Mouse (Mus musculus) stomach, embryonic 15.5 days (tissue): ENCODE measurements around the gene Zfp410. TPM values are rescaled to one million over a fixed set of nuclear protein-coding genes. Genes with fewer than 3 reads are reported as not detected.

Experiments used
- ATAC-seq: fragments of 200-750 bp; cut with Nextera tagmentation; 2 replicates; pipeline ENCODE4 v1.8.0; 2017; ENCODE audit warnings: low read depth, moderate number of reproducible peaks, moderate TSS enrichment; ENCODE audit not compliant: insufficient read depth, low FRiP score
- H3K27ac ChIP-seq: fragments of 300-500 bp; sonication (generic); 2 replicates; pipeline ENCODE4 v1.5.1; 2015; ENCODE audit warnings: mild to moderate bottlenecking, inconsistent platforms
- H3K27me3 ChIP-seq: fragments of 300-500 bp; sonication (generic); replicated peaks from 2 replicates; pipeline ENCODE4 v1.6.1; 2015; ENCODE audit warnings: inconsistent platforms
- H3K36me3 ChIP-seq: fragments of 300-500 bp; sonication (generic); 2 replicates; pipeline ENCODE4 v1.6.1; 2015; ENCODE audit warnings: inconsistent platforms
- H3K4me1 ChIP-seq: fragments of 300-500 bp; sonication (generic); 2 replicates; pipeline ENCODE4 v1.6.1; 2015; ENCODE audit warnings: inconsistent platforms
- H3K4me2 ChIP-seq: fragments of 300-500 bp; sonication (generic); 2 replicates; pipeline ENCODE4 v1.6.1; 2015; ENCODE audit warnings: mild to moderate bottlenecking, inconsistent platforms
- H3K4me3 ChIP-seq: fragments of 300-500 bp; sonication (generic); replicated peaks from 2 replicates; pipeline ENCODE4 v1.5.1; 2015; ENCODE audit warnings: inconsistent platforms
- H3K9ac ChIP-seq: fragments of 300-500 bp; sonication (generic); 2 replicates; pipeline ENCODE4 v1.6.1; 2015; ENCODE audit warnings: inconsistent platforms
- H3K9me3 ChIP-seq: fragments of 300-500 bp; sonication (generic); 2 replicates; pipeline ENCODE4 v1.6.1; 2016; ENCODE audit warnings: inconsistent platforms
- WGBS: fragments of 180-500 bp; shearing (Covaris S2); methylation state at CpG from one replicate; pipeline ENCODE4 v1.1.7; 2015; 5-methylcytosine and 5-hydroxymethylcytosine counted together
- polyA plus RNA-seq: library from polyadenylated mRNA; unstranded; fragments of >200 nt; fragmentation: Nextera tagmentation; extraction: Ambion mirVana; gene quantifications from 2 replicates; pipeline ENCODE4 v1.2.1, GENCODE M21; 2015

Gene Zfp410
- polyA plus RNA-seq: 63.8 and 69.6 TPM in 2 replicates

DNA sequence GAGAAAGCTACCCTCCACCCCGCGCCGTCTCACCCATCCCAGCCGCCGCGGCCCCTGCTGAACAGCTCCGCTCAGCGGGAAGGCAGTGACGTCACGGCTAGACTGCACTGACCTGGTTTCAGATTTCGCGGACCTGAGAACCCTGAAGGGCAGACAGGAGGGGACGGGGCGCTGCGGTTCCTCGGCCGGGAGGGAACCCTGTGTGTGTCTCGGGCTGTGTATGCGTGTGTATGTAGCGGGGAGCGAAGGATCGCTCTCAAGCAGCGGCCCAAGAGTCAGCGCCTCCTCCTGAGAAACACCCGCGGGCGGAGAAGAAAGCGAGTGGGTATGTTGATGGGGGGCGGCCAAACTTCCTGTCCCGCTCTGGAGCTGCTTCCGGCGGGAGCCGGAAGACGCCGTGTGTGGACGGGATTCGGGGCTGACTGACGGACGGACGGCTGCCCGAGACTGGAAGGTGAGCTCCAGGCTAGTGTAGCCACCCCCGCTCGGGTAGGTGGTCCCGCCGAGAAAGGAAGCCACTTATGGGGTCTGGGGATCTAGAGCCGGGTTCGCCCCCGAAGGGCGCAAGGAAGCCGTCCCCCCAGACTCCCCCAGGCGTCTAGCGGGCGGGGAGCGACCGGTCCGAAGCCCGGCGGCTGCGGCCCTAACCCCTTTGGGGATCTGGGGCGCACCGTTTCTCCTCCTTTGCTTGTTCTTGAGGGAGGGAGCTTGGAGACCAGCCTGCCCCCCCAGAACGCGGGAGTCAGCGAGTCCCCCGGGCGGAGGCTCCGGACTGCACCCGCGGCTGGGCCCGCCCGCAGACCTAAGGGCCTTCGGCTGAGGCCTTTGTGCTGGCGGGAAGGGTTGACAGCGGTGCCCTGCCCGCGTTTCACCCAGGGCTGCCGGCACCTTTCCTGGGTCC, at the start of gene Zfp410:
Gene Zfp410 (plus strand): TSS at position 132 of the 901 bp plus-strand sequence.
- no peaks in the 10 kb centered on the region for H3K27me3 ChIP-seq
- H3K9ac ChIP-seq: peak within 1 kb of the TSS; percentile 93
- H3K36me3 ChIP-seq: no peaks in the 10 kb centered on the region
- peak within 1 kb of the TSS; percentile 76 for H3K4me3 ChIP-seq
- peak within 1 kb of the TSS; percentile 67 for H3K4me2 ChIP-seq
- no peaks in the 10 kb centered on the region for H3K9me3 ChIP-seq
- peak within 1 kb of the TSS; percentile 98 for H3K27ac ChIP-seq
- peaks cover 15% of the 10 kb centered on the region for H3K4me1 ChIP-seq
- WGBS: under 1% methylated on average over 76 of the region's 77 CpGs
- peak; percentile 95 for ATAC-seq

GRCm38 (mm10) chr12:84267264-84267663, 49.4 kb upstream of the Zfp410 start:
- ATAC-seq: no peak
- no peak overlapping the region for H3K4me3 ChIP-seq
- no peaks in the 10 kb centered on the region for H3K9me3 ChIP-seq
- 53% methylated on average over 2 of the region's 2 CpGs for WGBS
- no peaks in the 10 kb centered on the region for H3K4me1 ChIP-seq
- H3K27ac ChIP-seq: no peak overlapping the region
- no peaks in the 10 kb centered on the region for H3K27me3 ChIP-seq
- H3K9ac ChIP-seq: no peak overlapping the region
- H3K4me2 ChIP-seq: no peak overlapping the region
- H3K36me3 ChIP-seq: no peaks in the 10 kb centered on the region

DNA sequence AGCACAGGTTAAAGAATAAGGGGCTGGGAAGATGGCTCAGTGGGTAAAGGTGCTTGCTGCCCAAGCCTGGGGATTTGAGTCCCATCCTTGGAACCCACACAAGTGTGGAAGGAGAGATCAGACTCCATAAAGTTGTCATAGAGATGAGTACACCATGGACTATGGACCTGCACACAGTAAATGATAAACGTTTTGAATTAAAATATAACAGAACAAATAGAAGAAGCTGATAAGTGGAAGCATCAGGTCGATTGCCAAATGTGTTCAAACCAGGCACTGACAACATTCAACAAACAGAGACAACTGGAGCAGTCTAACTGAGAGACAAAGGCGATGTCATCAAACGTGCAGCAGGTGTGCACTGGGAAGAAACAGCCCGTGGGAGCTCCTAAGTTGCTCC, 43.3 kb upstream of the Zfp410 start:
- Histone ChIP-seq H3K4me1 (no peaks in the 10 kb centered on the region), H3K4me2 (no peak overlapping the region), H3K27ac (no peak overlapping the region), H3K9ac (no peak overlapping the region), H3K27me3 (no peaks in the 10 kb centered on the region), H3K4me3 (no peak overlapping the region), H3K9me3 (no peaks in the 10 kb centered on the region), H3K36me3 (no peaks in the 10 kb centered on the region)
- no peak for ATAC-seq
- WGBS: 73% methylated on average over 5 of the region's 5 CpGs

- Histone ChIP-seq H3K4me3 (no peak overlapping the region), H3K4me1 (no peaks in the 10 kb centered on the region), H3K36me3 (no peaks in the 10 kb centered on the region), H3K4me2 (no peak overlapping the region), H3K27ac (no peak overlapping the region), H3K9ac (no peak overlapping the region), H3K9me3 (no peaks in the 10 kb centered on the region), H3K27me3 (no peaks in the 10 kb centered on the region)
- WGBS: 91% methylated on average over 9 of the region's 9 CpGs
- ATAC-seq: no peak
Measured at GRCm38 (mm10) chr12:84275288-84275687, 41.4 kb upstream of the Zfp410 start.

- 69% methylated on average over 2 of the region's 2 CpGs for WGBS
- no peaks in the 10 kb centered on the region for H3K27me3 ChIP-seq
- no peak overlapping the region for H3K27ac ChIP-seq
- H3K9ac ChIP-seq: no peak overlapping the region
- H3K36me3 ChIP-seq: no peaks in the 10 kb centered on the region
- no peak for ATAC-seq
- H3K9me3 ChIP-seq: no peaks in the 10 kb centered on the region
- H3K4me1 ChIP-seq: no peaks in the 10 kb centered on the region
- H3K4me3 ChIP-seq: no peak overlapping the region
- no peak overlapping the region for H3K4me2 ChIP-seq
Measured at GRCm38 (mm10) chr12:84276288-84276687, 40.4 kb upstream of the Zfp410 start.

DNA sequence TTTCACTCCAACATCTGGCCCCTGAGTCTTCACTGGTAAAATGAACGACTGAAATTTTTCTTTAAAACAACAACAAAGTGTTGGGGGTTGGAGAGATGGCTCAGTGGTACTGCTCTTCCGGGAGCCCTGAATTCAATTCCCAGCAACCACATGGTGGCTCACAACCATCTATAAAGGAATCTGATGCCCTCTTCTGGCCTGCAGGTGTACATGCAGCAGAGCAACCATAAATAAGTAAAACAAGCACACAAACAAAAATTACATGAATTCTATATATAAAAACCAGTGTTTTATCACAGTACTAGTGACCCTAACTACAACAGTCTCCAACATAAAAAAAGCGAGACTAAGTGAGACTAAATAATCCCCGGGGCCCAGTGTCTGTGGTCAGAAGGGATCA, 39.9 kb upstream of the Zfp410 start:
- H3K9me3 ChIP-seq: no peaks in the 10 kb centered on the region
- no peaks in the 10 kb centered on the region for H3K4me1 ChIP-seq
- no peaks in the 10 kb centered on the region for H3K27me3 ChIP-seq
- H3K36me3 ChIP-seq: no peaks in the 10 kb centered on the region
- ATAC-seq: no peak
- no peak overlapping the region for H3K4me3 ChIP-seq
- no peak overlapping the region for H3K27ac ChIP-seq
- WGBS: 82% methylated on average over 4 of the region's 4 CpGs
- H3K9ac ChIP-seq: no peak overlapping the region
- no peak overlapping the region for H3K4me2 ChIP-seq

- H3K36me3 ChIP-seq: no peaks in the 10 kb centered on the region
Measured at GRCm38 (mm10) chr12:84277832-84278231, 38.8 kb upstream of the Zfp410 start.

DNA sequence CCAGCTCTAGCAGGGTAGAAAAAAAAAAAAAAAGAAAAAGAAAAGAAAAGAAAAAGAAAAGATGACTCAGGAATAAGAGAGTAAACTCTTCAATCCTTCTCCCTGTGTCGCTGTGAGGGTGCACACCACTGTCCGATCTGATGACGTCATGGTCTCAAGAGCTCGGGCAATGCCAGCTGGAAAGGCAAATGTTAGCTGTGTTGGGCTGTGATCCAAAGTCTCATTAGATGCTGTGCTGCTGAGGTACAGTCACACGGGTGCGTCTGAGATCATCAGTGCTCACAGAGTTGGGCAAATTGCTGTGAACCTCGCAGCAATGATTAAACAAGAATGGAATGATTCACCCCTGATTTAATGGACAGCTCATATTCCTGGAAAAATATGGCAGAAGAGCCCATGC, 37.8 kb upstream of the Zfp410 start:
- ATAC-seq: no peak
- no peak overlapping the region for H3K9ac ChIP-seq

More at GRCm38 (mm10) chr12:84277832-84278231, 38.8 kb upstream of the Zfp410 start:
- no peak overlapping the region for H3K27ac ChIP-seq
- no peaks in the 10 kb centered on the region for H3K4me1 ChIP-seq
- WGBS: 68% methylated on average over 3 of the region's 3 CpGs
- no peak overlapping the region for H3K4me2 ChIP-seq
- ATAC-seq: no peak
- H3K9ac ChIP-seq: no peak overlapping the region
- H3K9me3 ChIP-seq: no peaks in the 10 kb centered on the region
- no peaks in the 10 kb centered on the region for H3K27me3 ChIP-seq
- H3K4me3 ChIP-seq: no peak overlapping the region

GRCm38 (mm10) chr12:84284391-84284790, 32.3 kb upstream of the Zfp410 start:
- peak overlapping the region; percentile 59; the same call in 1 of the 2 replicates for H3K27ac ChIP-seq
- 74% methylated on average over 14 of the region's 14 CpGs for WGBS
- no peak overlapping the region for H3K9ac ChIP-seq

More for the DNA sequence above, 37.8 kb upstream of the Zfp410 start:
- WGBS: 71% methylated on average over 7 of the region's 7 CpGs
- Histone ChIP-seq H3K27me3 (no peaks in the 10 kb centered on the region), H3K4me1 (no peaks in the 10 kb centered on the region), H3K4me2 (no peak overlapping the region), H3K27ac (no peak overlapping the region), H3K4me3 (no peak overlapping the region), H3K9me3 (no peaks in the 10 kb centered on the region), H3K36me3 (no peaks in the 10 kb centered on the region)

GRCm38 (mm10) chr12:84284885-84285592, 31.6 kb upstream of the Zfp410 start, which contains the start of gene Ptgr2:
TSS of gene Ptgr2 (plus strand) at chr12:84285232.
- Histone ChIP-seq H3K9ac (peak within 1 kb of the TSS; percentile 34; the same call in 1 of the 2 replicates), H3K27ac (peak within 1 kb of the TSS; percentile 80), H3K4me1 (no peaks in the 10 kb centered on the region), H3K4me2 (peak within 1 kb of the TSS; percentile 73), H3K27me3 (no peaks in the 10 kb centered on the region), H3K4me3 (peak within 1 kb of the TSS; percentile 58), H3K36me3 (no peaks in the 10 kb centered on the region), H3K9me3 (no peaks in the 10 kb centered on the region)
- peak; percentile 96 for ATAC-seq
- under 1% methylated on average over 39 of the region's 39 CpGs for WGBS

More at GRCm38 (mm10) chr12:84284391-84284790, 32.3 kb upstream of the Zfp410 start:
- H3K9me3 ChIP-seq: no peaks in the 10 kb centered on the region
- no peak for ATAC-seq
- H3K27me3 ChIP-seq: no peaks in the 10 kb centered on the region
- H3K4me1 ChIP-seq: no peaks in the 10 kb centered on the region
- no peaks in the 10 kb centered on the region for H3K36me3 ChIP-seq
- no peak overlapping the region for H3K4me3 ChIP-seq
- peak overlapping the region; percentile 73 for H3K4me2 ChIP-seq

GRCm38 (mm10) chr12:84285593-84285968, 31.1 kb upstream of the Zfp410 start:
- H3K9ac ChIP-seq: peak overlapping the region; percentile 34; the same call in 1 of the 2 replicates
- no peaks in the 10 kb centered on the region for H3K4me1 ChIP-seq
- no peaks in the 10 kb centered on the region for H3K27me3 ChIP-seq
- H3K36me3 ChIP-seq: no peaks in the 10 kb centered on the region
- H3K27ac ChIP-seq: peak overlapping the region; percentile 80
- ATAC-seq: peak; percentile 17; the same call in 1 of the 2 replicates
- WGBS: 24% methylated on average over 8 of the region's 8 CpGs
- H3K4me3 ChIP-seq: peak overlapping the region; percentile 58
- no peaks in the 10 kb centered on the region for H3K9me3 ChIP-seq
- H3K4me2 ChIP-seq: peak overlapping the region; percentile 73

- Histone ChIP-seq H3K9me3 (no peaks in the 10 kb centered on the region), H3K27ac (no peak overlapping the region), H3K4me1 (no peaks in the 10 kb centered on the region), H3K4me3 (no peak overlapping the region), H3K4me2 (no peak overlapping the region), H3K27me3 (no peaks in the 10 kb centered on the region), H3K9ac (no peak overlapping the region), H3K36me3 (0 out of 2 replicates have a peak, but pooled peaks cover under 1% of the 10 kb centered on the region)
- 64% methylated on average over 3 of the region's 3 CpGs for WGBS
- no peak for ATAC-seq
Measured at GRCm38 (mm10) chr12:84288461-84288860, 28.2 kb upstream of the Zfp410 start.
